Mouse (Mus musculus): ENCODE data around the gene Gbe1. TPM values are rescaled to one million over a fixed set of nuclear protein-coding genes. Genes with fewer than 3 reads are reported as not detected.
A peak's percentile ranks its signal among the peaks of the same experiment; 100 is the strongest.

Gene Gbe1
- polyA plus RNA-seq, 1 experiment from 2014 or later: 38.3 TPM

- Histone ChIP-seq H3K27ac (ENCODE audit: low read length) (no peak overlapping the region), H3K4me2 (ENCODE audit: low read depth, low read length) (no peak overlapping the region), H3K27me3 (ENCODE audit: control insufficient read depth, insufficient read depth, low read depth, low read length) (no peaks in the 10 kb centered on the region), H3K9ac (ENCODE audit: low read length) (no peak overlapping the region), H3K9me3 (ENCODE audit: control insufficient read depth, low read length) (no peaks in the 10 kb centered on the region), H3K4me3 (ENCODE audit: low read length) (no peak overlapping the region), H3K4me1 (replicated peaks; ENCODE audit: control insufficient read depth, insufficient read depth, low read length) (no peaks in the 10 kb centered on the region), H3K36me3 (ENCODE audit: control insufficient read depth, insufficient read depth, low read length) (no peaks in the 10 kb centered on the region)
- WGBS: 74% methylated on average over 2 of the region's 2 CpGs
- no peak for ATAC-seq (ENCODE audit: low read depth)
Observed at GRCm38 (mm10) chr16:70522861-70523260, 209.1 kb downstream of the Gbe1 start.

- Histone ChIP-seq H3K36me3 (ENCODE audit: control insufficient read depth, insufficient read depth, low read length) (no peaks in the 10 kb centered on the region), H3K4me3 (ENCODE audit: low read length) (no peak overlapping the region), H3K9ac (ENCODE audit: low read length) (no peak overlapping the region), H3K4me1 (replicated peaks; ENCODE audit: control insufficient read depth, insufficient read depth, low read length) (no peaks in the 10 kb centered on the region), H3K9me3 (ENCODE audit: control insufficient read depth, low read length) (no peaks in the 10 kb centered on the region), H3K27ac (ENCODE audit: low read length) (no peak overlapping the region), H3K4me2 (ENCODE audit: low read depth, low read length) (no peak overlapping the region), H3K27me3 (ENCODE audit: control insufficient read depth, insufficient read depth, low read depth, low read length) (no peaks in the 10 kb centered on the region)
- 84% methylated on average over 8 of the region's 8 CpGs for WGBS
- no peak for ATAC-seq (ENCODE audit: low read depth)
Observed at GRCm38 (mm10) chr16:70523566-70523965, 209.8 kb downstream of the Gbe1 start.

- Histone ChIP-seq H3K9ac (ENCODE audit: low read length) (no peak overlapping the region), H3K4me1 (replicated peaks; ENCODE audit: control insufficient read depth, insufficient read depth, low read length) (no peaks in the 10 kb centered on the region), H3K4me3 (ENCODE audit: low read length) (no peak overlapping the region), H3K27me3 (ENCODE audit: control insufficient read depth, insufficient read depth, low read depth, low read length) (no peaks in the 10 kb centered on the region), H3K27ac (ENCODE audit: low read length) (no peak overlapping the region), H3K36me3 (ENCODE audit: control insufficient read depth, insufficient read depth, low read length) (no peaks in the 10 kb centered on the region), H3K9me3 (ENCODE audit: control insufficient read depth, low read length) (no peaks in the 10 kb centered on the region), H3K4me2 (ENCODE audit: low read depth, low read length) (no peak overlapping the region)
- ATAC-seq (ENCODE audit: low read depth): no peak
- 78% methylated on average over 4 of the region's 4 CpGs for WGBS
Observed at GRCm38 (mm10) chr16:70524273-70524672, 210.5 kb downstream of the Gbe1 start.

GRCm38 (mm10) chr16:70527224-70527623, 213.5 kb downstream of the Gbe1 start:
- Histone ChIP-seq H3K4me3 (ENCODE audit: low read length) (no peak overlapping the region), H3K4me1 (replicated peaks; ENCODE audit: control insufficient read depth, insufficient read depth, low read length) (no peaks in the 10 kb centered on the region), H3K27me3 (ENCODE audit: control insufficient read depth, insufficient read depth, low read depth, low read length) (no peaks in the 10 kb centered on the region), H3K36me3 (ENCODE audit: control insufficient read depth, insufficient read depth, low read length) (no peaks in the 10 kb centered on the region), H3K9ac (ENCODE audit: low read length) (no peak overlapping the region), H3K27ac (ENCODE audit: low read length) (no peak overlapping the region), H3K4me2 (ENCODE audit: low read depth, low read length) (no peak overlapping the region), H3K9me3 (ENCODE audit: control insufficient read depth, low read length) (no peaks in the 10 kb centered on the region)
- WGBS: 82% methylated on average over 8 of the region's 8 CpGs
- no peak for ATAC-seq (ENCODE audit: low read depth)

GRCm38 (mm10) chr16:70535224-70535623, 221.5 kb downstream of the Gbe1 start:
- Histone ChIP-seq H3K27me3 (ENCODE audit: control insufficient read depth, insufficient read depth, low read depth, low read length) (no peaks in the 10 kb centered on the region), H3K4me1 (replicated peaks; ENCODE audit: control insufficient read depth, insufficient read depth, low read length) (no peaks in the 10 kb centered on the region), H3K36me3 (ENCODE audit: control insufficient read depth, insufficient read depth, low read length) (no peaks in the 10 kb centered on the region), H3K9ac (ENCODE audit: low read length) (no peak overlapping the region), H3K4me2 (ENCODE audit: low read depth, low read length) (no peak overlapping the region), H3K27ac (ENCODE audit: low read length) (no peak overlapping the region), H3K4me3 (ENCODE audit: low read length) (no peak overlapping the region), H3K9me3 (ENCODE audit: control insufficient read depth, low read length) (no peaks in the 10 kb centered on the region)
- 39% methylated on average over 2 of the region's 2 CpGs for WGBS
- ATAC-seq (ENCODE audit: low read depth): peak; percentile 95

GRCm38 (mm10) chr16:70550835-70551234, 237.1 kb downstream of the Gbe1 start:
- H3K36me3 ChIP-seq (ENCODE audit: control insufficient read depth, insufficient read depth, low read length): no peaks in the 10 kb centered on the region
- H3K9ac ChIP-seq (ENCODE audit: low read length): no peak overlapping the region
- no peak overlapping the region for H3K27ac ChIP-seq (ENCODE audit: low read length)
- no peaks in the 10 kb centered on the region for H3K9me3 ChIP-seq (ENCODE audit: control insufficient read depth, low read length)
- H3K4me2 ChIP-seq (ENCODE audit: low read depth, low read length): no peak overlapping the region
- no peak for ATAC-seq (ENCODE audit: low read depth)
- H3K4me1 ChIP-seq (replicated peaks; ENCODE audit: control insufficient read depth, insufficient read depth, low read length): no peaks in the 10 kb centered on the region; the same call in 1 of the 2 replicates
- no peaks in the 10 kb centered on the region for H3K27me3 ChIP-seq (ENCODE audit: control insufficient read depth, insufficient read depth, low read depth, low read length)
- H3K4me3 ChIP-seq (ENCODE audit: low read length): no peak overlapping the region
- 36% methylated on average over 3 of the region's 3 CpGs for WGBS

GRCm38 (mm10) chr16:70561635-70562348, 248.0 kb downstream of the Gbe1 start:
- WGBS: 83% methylated on average over 10 of the region's 10 CpGs
- H3K9ac ChIP-seq (ENCODE audit: low read length): no peak overlapping the region
- no peaks in the 10 kb centered on the region for H3K36me3 ChIP-seq (ENCODE audit: control insufficient read depth, insufficient read depth, low read length)
- H3K27me3 ChIP-seq (ENCODE audit: control insufficient read depth, insufficient read depth, low read depth, low read length): no peaks in the 10 kb centered on the region
- H3K4me1 ChIP-seq (replicated peaks; ENCODE audit: control insufficient read depth, insufficient read depth, low read length): no peaks in the 10 kb centered on the region
- no peak overlapping the region for H3K27ac ChIP-seq (ENCODE audit: low read length)
- ATAC-seq (ENCODE audit: low read depth): 0 out of 2 replicates have a peak, but pooled peaks have one; percentile 51
- H3K4me3 ChIP-seq (ENCODE audit: low read length): no peak overlapping the region
- no peaks in the 10 kb centered on the region for H3K9me3 ChIP-seq (ENCODE audit: control insufficient read depth, low read length)
- no peak overlapping the region for H3K4me2 ChIP-seq (ENCODE audit: low read depth, low read length)

GRCm38 (mm10) chr16:70562574-70562973, 248.8 kb downstream of the Gbe1 start:
- H3K9ac ChIP-seq (ENCODE audit: low read length): no peak overlapping the region
- H3K4me1 ChIP-seq (replicated peaks; ENCODE audit: control insufficient read depth, insufficient read depth, low read length): no peaks in the 10 kb centered on the region
- no peaks in the 10 kb centered on the region for H3K9me3 ChIP-seq (ENCODE audit: control insufficient read depth, low read length)
- no peaks in the 10 kb centered on the region for H3K36me3 ChIP-seq (ENCODE audit: control insufficient read depth, insufficient read depth, low read length)
- no peak overlapping the region for H3K4me3 ChIP-seq (ENCODE audit: low read length)
- H3K27ac ChIP-seq (ENCODE audit: low read length): no peak overlapping the region
- 68% methylated on average over 8 of the region's 8 CpGs for WGBS
- ATAC-seq (ENCODE audit: low read depth): no peak
- H3K27me3 ChIP-seq (ENCODE audit: control insufficient read depth, insufficient read depth, low read depth, low read length): no peaks in the 10 kb centered on the region
- H3K4me2 ChIP-seq (ENCODE audit: low read depth, low read length): no peak overlapping the region

GRCm38 (mm10) chr16:70563456-70563855, 249.7 kb downstream of the Gbe1 start:
- no peak overlapping the region for H3K9ac ChIP-seq (ENCODE audit: low read length)
- no peaks in the 10 kb centered on the region for H3K9me3 ChIP-seq (ENCODE audit: control insufficient read depth, low read length)
- no peaks in the 10 kb centered on the region for H3K36me3 ChIP-seq (ENCODE audit: control insufficient read depth, insufficient read depth, low read length)
- no peak overlapping the region for H3K27ac ChIP-seq (ENCODE audit: low read length)
- no peaks in the 10 kb centered on the region for H3K4me1 ChIP-seq (replicated peaks; ENCODE audit: control insufficient read depth, insufficient read depth, low read length)
- H3K27me3 ChIP-seq (ENCODE audit: control insufficient read depth, insufficient read depth, low read depth, low read length): no peaks in the 10 kb centered on the region
- ATAC-seq (ENCODE audit: low read depth): peak; percentile 47; the same call in 1 of the 2 replicates
- 67% methylated on average over 5 of the region's 5 CpGs for WGBS
- H3K4me2 ChIP-seq (ENCODE audit: low read depth, low read length): no peak overlapping the region
- no peak overlapping the region for H3K4me3 ChIP-seq (ENCODE audit: low read length)
